Mouse (Mus musculus) heart, adult 11 months (tissue): ENCODE data around the gene Sirt2.
A peak's percentile ranks its signal among the peaks of the same experiment; 100 is the strongest.

Experiments used
- DNase-seq: peaks from one replicate; pipeline ENCODE4 v3.0.0; 2022

The Sirt2 gene

GRCm38 (mm10) chr7:28799994-28800393 lies 33.5 kb downstream of the Sirt2 start:
- DNase-seq, result no peak

DNA sequence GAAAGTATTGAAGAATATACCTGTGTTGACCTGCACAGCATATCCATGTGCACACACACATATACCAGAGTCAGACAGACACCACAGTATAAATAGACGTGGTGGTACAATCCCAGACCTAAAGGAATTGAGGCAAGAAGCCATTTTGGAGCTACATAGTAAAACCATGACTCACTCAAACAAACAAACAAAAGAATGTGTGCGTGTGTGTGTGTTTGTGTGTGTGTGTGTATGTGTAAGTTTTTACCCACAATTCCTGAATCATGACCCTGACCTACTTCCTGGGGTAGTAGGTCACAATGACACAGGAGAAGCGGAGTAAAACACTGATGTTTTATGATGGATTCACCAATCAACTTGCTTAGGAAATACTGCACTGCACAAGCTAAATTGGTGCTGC lies 34.9 kb downstream of the Sirt2 start:
- DNase-seq, result no peak

DNA sequence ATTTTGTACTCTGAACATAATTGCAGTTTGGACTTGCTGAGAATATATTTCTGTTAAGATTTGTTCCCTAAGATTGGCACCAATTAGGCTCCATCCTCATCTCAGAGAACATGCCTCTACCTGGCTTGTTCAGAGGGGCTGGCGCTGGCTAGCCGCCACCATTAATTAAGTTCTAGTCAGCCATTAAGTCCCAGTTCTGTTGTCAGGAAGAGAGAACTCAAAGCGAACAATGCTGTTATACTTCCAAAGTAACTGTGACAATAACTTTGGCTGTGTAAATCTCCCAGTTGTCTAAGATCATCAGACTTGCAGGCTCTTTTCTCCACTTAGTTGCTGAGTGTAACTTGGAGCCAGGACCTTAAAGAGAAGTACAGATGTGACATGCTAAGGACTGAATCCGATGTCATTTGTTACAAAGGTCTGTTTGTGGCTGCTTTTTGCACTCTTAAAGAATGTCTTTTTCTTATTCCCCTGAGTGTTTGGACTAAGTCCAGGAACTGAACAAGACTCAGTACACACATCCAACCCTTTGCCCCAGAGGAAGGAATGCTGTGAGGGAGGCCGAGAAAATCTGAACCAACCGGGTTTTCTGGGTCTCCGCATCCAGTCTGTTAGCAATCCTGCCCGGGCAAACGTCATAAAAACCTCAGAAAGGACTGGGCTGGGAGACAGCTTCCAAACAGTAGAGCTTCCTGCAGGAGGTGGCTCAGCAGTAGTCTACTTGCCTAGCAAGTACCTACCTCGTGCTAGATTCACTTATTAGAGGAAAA lies 35.6 kb downstream of the Sirt2 start:
- DNase-seq, result peak; percentile 96

GRCm38 (mm10) chr7:28802846-28803588 lies 36.5 kb downstream of the Sirt2 start:
- DNase-seq, result peak; percentile 97

DNA sequence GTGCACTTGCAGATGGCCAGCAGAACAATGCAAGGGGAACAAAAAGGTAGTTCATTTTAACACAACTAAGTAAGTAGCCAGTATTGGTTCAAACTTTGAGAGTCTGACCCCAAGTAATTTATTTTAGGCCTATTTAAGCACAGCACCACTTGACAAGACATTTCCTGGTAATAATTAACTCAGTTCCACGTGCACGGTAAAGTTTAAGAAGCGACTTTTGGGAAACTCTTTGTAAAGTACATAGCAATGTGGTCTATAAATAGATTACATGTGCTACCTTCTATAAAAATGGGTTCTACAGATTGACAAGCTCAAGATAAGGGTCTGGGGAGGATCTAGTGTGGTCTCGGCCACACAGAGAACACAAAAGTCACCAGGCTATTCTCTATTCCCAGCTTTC lies 37.2 kb downstream of the Sirt2 start:
- DNase-seq, result no peak

- no peak for DNase-seq
Observed at GRCm38 (mm10) chr7:28806869-28807268, 40.3 kb downstream of the Sirt2 start.

DNA sequence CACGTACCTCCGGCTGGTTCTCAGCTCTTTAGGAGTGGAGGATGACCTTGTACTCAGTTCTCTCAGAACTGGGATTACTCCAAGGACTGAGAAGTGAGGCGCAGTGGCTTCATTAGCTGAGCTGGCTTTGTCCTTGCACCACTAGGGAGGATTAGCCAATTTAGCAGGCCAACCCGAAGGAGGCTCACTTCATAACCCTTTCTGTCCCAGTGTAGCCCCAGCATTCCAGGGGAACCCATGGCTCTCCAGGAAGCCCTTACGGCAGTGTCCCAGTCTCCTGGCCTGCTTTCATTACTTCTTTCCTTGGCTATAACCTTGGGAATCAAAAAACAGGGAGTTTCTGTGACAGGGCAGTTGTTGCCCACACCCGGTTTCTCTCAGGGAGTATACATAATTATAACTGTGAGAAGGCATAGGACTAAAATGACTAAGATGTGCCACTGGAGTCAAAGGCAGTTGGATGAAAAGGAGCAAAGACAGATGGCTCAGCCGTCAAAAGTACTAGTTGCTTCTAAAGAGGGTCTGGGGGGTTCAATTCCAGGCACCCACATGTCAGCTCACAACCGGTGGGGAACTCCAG lies 41.2 kb downstream of the Sirt2 start:
- peak; percentile 97 for DNase-seq

DNA sequence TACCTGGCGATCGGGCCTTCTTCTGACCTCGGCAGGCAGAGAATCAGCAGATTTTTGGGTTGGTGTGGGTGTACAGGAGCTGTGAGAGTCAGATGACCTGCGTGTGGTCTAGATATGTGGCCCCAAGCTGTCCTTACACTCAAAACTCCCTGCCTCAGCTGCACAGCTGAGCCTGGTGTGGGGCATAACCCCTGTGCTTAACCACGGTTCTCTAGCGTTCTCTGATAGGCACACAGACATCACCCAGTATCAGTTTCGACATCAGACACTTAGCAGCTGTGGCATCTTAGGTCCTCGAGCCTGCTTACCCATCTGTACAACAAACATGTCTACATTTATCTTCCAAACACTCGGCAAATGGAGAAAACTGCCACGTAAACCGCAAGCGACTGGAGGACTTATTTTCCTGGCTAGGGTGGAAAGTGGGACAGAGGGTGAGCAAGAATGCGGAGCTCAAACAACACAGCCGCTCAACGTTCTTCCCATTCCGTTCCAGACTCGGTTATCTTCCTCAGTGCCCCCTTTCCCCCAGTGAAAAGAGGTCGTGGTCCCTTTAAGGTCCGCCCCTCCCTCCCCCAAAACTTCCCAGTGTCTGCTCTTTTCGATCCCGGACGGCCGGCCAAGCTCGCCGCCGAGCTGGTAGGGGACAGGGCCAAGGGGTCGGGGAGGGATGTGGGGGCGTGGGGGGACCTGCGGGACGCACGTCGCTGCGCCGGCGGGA lies 41.8 kb downstream of the Sirt2 start, which contains the start of gene Hnrnpl:
Gene Hnrnpl (plus strand): TSS at position 321 of the 721 bp plus-strand sequence.
- peak; percentile 96 for DNase-seq

- peak; percentile 100 for DNase-seq
Observed at GRCm38 (mm10) chr7:28808957-28809393, 42.4 kb downstream of the Sirt2 start.

- DNase-seq, result peak; percentile 98
Observed at GRCm38 (mm10) chr7:28809401-28810089, 43.0 kb downstream of the Sirt2 start.

- peak; percentile 100 for DNase-seq
Observed at GRCm38 (mm10) chr7:28810107-28811066, 43.9 kb downstream of the Sirt2 start.

GRCm38 (mm10) chr7:28811228-28811627 lies 44.7 kb downstream of the Sirt2 start:
- DNase-seq, result peak; percentile 99

DNA sequence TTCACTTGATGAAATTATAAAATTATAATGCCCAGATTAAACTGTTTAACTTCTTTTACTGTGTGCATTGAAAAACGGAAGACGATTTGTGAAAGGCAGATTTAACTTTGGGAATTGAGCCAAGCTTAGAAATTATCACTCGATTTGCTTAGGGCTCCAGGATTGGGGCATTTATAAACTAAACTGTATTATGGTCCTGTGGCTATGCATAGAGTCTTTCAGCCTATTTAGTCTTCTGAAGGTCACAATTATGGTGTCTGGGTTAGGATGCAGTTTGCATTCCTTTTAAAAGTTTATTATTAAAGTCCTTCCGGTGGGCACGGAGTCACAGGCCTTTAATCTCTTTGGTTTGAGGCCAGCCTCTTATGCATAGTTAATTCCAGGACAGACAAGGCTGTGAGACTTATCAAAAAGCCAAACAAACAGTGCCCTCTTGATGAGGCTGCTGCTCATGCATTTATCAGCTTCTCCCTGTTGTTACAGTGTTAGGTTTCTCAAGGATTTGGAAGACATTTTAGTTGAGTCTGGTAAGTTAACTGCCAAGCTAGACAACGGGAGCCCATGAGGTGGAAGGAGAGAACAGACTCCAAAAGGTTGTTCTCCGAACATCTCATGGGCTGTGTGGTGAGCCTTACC lies 45.2 kb downstream of the Sirt2 start:
- no peak for DNase-seq

DNA sequence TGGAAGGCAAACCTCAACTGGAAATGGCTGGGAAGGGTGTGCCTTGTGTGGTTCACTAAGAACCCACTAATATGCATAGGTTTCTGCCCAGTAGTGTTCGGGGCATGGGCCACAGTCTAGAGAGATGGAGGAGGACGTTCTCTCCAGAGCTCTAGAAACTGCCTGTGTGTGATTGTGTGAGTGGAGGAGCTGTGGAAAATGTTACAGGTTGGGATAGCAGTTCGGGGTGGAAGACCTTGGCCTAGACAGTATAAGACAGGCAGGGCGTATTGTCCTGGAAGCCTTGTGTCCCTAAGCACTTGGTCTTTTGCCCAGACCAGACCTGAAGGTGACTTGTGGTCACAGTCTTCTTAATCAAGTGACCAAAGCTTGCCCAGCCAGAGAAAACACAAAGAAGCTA lies 45.9 kb downstream of the Sirt2 start:
- DNase-seq, result no peak

GRCm38 (mm10) chr7:28812949-28813348 lies 46.4 kb downstream of the Sirt2 start:
- no peak for DNase-seq

DNA sequence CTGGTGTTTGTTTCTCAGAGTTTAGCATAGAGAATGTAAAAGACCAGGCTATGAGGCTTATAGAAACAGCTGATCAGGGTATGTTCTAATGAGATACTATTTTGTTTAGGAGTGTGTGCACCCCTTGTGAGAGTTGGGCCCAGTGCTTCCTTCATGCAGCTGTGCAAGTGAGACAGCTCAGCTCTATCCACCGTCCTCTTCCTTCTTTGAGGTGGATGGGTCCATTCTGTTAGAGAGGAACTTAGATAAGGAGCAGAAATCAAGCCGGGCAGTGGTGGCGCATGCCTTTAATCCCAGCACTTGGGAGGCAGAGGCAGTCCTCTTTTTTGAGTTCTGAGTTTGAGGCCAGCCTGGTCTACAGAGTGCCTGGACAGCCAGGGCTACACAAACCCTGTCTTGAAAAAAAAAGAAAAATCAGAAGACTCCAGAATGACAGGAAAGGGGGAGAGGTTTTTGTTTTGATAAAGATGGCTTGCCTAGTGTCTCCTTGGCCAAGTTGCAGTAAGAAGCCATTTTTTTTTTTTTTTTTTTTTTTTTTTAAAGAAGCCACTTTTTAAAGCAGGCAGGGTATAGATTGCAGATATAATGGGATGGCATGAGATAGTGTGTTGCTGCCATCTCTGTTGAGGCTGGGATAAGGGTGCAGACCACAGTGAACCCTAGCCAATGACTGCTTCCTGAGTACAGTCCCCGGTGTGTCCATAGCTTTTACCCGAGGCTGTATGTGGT lies 47.9 kb downstream of the Sirt2 start:
- DNase-seq, result no peak

GRCm38 (mm10) chr7:28815230-28815629 lies 48.7 kb downstream of the Sirt2 start:
- no peak for DNase-seq

GRCm38 (mm10) chr7:28816201-28816600 lies 49.7 kb downstream of the Sirt2 start:
- DNase-seq, result peak; percentile 95

GRCm38 (mm10) chr7:28816920-28817319 lies 50.4 kb downstream of the Sirt2 start:
- no peak for DNase-seq

DNA sequence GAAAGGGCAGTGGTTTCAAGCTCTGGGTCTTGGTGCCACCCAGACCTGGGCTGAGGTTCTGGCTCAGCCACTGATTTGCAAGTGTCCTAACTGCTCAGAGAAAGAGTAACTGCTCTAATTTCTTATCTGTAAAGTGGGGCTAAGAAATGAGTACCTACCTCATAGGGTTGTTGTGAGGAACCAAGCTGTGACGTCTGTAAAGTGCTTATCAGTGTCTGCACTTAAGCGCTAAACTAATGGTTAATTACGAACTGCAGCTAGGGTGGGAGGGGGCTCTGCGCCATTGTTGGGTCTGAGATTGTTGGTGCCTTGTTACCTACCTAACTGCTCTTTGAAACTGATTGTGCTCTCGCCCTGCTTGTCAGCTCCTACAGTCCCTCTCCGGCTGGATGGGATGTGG lies 51.0 kb downstream of the Sirt2 start:
- DNase-seq, result no peak
